Mouse (Mus musculus): ENCODE measurements around the gene Ccdc153. TPM values are rescaled to one million over a fixed set of nuclear protein-coding genes. Genes with fewer than 3 reads are reported as not detected.
A peak's percentile ranks its signal among the peaks of the same experiment; 100 is the strongest.

Gene Ccdc153
- 1 to 10 TPM; 2.3 to 3.3 TPM for total RNA-seq (2021)
- long read RNA-seq, experiment 1, partial matches to known transcripts: 0 of 2 reads
- long read RNA-seq, experiment 1, other reads (novel, unspliced or antisense): 2 of 2 reads
- long read RNA-seq, experiment 2: 0 reads

GRCm38 (mm10) chr9:44240399-44240798 is at the start of gene Ccdc153:
Gene Ccdc153, plus strand, starts transcription at chr9:44240676.
- DNase-seq: no peak

GRCm38 (mm10) chr9:44191166-44191565 is 49.3 kb upstream of the Ccdc153 start:
- no peak for DNase-seq

GRCm38 (mm10) chr9:44192312-44192711 is 48.2 kb upstream of the Ccdc153 start:
- DNase-seq: no peak

DNA sequence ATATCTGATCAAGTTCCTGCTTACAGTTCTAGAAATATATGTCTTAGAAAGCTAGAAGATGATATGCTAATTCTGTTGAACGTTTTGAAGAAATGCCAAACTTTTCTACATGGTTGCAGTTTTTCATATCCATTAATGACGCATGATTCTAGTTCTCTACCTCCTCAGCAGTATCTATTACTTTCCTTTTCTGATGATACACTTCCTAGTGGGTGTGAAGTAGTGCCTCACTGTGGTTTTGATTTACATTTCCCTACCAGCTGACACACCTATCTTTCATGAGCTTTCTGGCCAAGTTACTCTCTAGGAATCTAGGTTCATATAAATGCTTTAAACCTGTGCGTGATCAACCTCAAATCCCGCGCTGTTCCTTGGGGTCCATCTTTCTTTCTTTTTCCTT is 47.7 kb upstream of the Ccdc153 start:
- DNase-seq: no peak

- DNase-seq: no peak
These were observed 46.5 kb upstream of the Ccdc153 start for GRCm38 (mm10) chr9:44194000-44194399.

DNA sequence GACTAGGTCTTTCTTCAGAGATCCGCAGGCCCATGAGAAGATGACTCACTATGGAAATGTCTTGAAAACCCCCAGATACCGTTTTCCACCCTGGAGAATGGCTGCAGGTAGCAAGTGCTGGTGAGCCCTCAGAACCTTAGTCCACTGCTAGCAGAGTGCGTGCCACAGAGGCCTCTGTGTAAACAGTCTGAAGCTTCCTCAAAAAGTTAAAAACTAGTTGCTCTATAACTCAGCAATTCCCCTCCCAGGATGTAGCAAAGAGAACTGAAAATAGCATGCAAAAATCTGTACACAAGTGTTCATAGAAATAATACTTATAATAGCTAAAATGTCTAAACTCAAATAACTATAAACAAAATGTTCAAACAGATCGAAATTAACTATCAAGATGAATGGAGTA is 44.1 kb upstream of the Ccdc153 start:
- DNase-seq: no peak

GRCm38 (mm10) chr9:44199166-44199565 is 41.3 kb upstream of the Ccdc153 start:
- no peak for DNase-seq

DNA sequence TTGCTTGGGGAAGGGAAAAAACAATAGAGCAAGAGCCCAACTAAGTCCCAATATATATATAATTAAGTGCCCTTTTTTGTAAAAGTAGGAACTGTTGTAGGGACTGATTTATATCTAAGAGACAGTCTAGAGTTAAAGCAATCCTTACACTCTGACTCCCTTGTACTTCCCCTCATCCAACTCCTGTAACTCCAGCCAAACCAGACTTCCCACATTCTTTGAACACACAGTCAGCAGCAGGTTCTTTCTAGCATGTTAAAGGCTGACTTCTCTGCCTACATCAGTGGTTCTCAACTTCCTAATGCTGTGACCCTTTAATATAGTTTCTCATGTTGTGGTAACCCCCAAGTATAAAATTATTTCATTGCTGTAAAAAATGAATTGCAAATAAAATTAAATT is 40.9 kb upstream of the Ccdc153 start:
- no peak for DNase-seq

- DNase-seq: no peak
These were observed 40.0 kb upstream of the Ccdc153 start for GRCm38 (mm10) chr9:44200458-44200857.

- DNase-seq: no peak
These were observed 32.6 kb upstream of the Ccdc153 start for GRCm38 (mm10) chr9:44207840-44208239.

DNA sequence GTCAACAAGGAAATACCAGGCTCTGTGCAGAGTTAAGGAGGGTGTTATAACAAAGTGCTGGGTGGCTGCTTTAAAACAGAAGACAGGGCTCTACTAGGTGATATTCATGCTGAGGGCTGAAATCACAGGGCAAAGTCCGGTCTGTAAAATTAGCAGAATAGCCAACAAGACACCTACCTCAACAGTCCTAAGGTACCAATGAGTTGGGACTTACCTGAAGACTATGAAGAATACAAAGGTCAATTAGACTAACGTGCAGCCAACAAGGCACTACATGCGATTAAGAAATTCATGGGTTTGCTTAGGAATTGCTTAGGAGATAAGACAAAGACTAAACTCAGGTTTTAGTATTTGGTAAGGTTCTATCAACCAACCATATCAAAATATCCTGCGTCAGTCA is 31.1 kb upstream of the Ccdc153 start:
- no peak for DNase-seq

GRCm38 (mm10) chr9:44212406-44212805 is 28.1 kb upstream of the Ccdc153 start:
- DNase-seq: no peak

DNA sequence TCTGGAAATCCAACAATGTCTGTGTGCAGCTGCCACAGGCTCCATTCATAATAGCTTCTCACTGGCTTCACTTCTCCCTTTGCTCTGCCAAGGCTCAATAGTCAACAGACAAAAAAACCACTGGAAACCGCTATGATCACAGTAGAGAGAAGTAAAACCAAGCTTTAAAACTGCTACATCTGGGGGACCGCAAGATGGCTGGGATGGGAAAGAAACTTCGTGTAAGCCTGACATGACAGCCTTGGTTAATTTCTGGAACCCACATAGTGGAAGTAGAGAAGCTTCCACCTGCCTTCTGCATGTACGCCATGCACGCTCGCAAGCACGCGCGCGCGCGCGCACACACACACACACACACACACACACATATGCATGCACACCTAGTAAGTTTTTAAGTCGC is 26.9 kb upstream of the Ccdc153 start:
- no peak for DNase-seq

DNA sequence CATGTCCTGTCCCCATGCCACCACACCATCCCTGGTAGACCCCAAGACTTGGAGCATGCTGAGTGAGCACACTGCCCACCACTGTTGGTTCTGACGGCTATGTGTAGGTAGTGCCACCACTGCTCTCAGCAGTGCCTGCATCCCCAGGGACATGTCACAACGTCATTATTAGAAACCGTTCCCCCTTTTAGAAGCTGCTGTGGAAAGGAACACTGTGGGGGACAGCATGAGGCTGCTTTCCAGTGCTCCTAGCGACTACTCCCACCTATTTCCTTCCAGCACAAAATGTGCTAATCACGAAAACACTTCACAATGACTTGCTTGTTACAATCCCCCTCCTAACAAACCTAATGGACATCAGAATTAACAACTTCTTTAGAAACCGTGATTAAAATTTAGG is 14.5 kb upstream of the Ccdc153 start:
- no peak for DNase-seq

GRCm38 (mm10) chr9:44231609-44232008 is 8.9 kb upstream of the Ccdc153 start:
- no peak for DNase-seq

DNA sequence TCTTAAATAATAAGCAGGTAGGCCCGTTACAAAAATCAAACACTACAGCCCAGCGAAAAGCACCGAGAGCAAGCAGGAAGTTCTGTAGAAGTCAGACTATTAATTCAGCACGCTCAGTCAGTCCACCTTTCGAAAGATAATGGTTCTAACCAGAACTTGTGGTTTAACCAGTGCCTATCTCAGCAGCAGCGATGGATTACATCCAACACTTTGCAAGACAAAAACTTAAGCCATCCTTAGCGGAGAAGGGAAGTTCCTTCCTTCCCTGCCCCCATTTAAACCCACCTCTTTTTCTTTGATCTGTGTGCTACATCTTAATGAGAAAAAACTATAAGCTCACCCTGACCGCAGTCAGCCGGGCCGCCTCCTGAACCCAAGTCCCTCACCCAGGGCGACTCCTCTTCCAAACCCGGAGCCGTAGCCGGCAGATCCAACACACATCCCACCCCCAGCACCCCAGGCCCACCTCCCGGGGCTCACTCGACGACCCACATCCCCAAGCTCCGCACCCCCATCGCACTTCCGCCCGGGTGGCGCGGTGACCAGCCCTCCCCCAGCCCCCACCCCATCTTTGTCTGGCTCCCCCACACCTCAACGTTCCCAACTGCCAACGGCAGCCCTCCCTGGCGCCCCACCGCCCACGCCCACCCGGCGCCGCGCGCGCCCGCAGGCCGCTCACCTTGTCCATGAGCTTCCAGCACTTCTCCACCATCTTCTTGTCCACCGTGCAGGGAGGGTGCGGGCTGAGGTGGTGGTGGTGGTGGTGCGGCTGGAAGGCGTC is 7.3 kb upstream of the Ccdc153 start:
- peak in 1 of 2 experiments; percentile 47 for DNase-seq

DNA sequence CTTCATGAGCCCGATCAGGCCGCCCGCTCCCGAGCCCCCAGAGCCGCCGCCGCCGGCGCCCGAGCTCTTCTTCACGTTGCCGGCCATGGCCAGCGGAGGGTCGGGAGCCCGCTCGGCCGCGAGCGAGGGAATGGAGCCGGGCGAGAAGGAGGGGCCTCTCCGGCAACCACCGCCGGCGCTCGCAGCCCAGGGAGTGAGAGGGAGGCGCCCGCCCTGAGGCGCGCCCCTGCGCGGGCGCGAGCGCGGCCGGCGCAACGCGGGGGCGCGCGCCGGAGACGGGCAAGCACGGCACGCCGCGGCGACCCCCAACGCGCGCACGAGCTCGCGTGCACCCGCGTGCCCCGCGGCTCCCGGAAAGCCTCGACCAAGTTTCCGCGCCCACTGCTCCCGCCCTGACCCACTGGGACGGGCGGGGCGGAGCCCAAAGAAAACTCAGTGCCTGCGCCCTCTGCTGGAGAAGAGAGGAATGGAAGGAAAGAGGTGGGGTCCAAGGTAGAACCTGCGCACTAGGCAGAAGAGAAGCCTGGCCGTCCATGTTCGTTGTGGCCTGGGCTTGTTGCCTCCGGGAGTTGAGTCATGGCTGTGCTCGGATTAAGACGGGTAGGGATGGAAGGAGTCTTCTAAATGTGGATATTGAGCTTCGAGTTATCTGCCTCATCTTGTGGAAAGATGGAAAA is 6.5 kb upstream of the Ccdc153 start, which contains the start of gene Cbl:
Cbl (minus strand) TSS at position 248 of the 677 bp plus-strand sequence.
- peak; percentile 98 for DNase-seq

DNA sequence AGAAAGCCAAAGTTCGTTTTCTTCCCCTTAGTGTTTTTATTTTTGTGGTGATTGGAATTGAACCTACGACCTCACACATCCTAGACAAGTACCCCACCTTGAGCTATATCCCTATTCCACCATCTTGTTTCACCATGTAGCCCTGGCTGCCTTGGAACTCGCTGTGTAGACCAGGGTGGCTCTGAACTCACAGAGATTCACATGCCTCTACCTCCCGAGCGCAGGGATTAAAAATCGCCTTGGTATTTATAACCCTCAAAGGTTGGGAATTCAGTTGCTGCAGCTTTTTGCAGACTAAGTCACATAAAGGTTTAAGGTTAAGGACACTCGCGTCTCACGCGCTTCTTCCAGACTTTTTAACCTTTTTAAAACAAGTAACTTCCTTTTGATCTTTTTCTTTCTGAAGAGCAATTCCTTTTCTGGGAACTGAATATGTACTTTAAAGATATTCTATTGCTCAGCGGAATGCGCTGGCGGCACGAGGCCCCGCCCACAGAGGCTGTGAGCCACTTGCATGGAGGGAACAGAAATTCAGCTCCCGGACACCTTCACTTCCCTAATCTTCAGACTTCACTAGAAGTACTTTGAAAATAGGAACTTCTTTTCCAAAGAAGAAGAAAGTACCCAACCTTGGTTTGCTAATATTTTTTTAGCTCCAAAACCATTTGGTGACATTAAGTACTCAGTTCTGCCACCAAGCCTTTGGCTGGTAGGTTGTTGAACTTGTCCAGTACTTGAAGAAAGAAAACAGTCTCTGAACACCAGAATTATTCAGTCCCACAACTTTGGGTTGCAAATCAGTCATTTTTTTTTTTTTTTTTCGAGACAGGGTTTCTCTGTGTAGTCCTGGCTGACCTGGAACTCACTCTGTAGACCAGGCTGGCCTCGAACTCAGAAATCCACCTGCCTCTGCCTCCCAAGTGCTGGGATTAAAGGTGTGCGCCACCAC is 5.7 kb upstream of the Ccdc153 start:
- DNase-seq: peak; percentile 79 to 86

DNA sequence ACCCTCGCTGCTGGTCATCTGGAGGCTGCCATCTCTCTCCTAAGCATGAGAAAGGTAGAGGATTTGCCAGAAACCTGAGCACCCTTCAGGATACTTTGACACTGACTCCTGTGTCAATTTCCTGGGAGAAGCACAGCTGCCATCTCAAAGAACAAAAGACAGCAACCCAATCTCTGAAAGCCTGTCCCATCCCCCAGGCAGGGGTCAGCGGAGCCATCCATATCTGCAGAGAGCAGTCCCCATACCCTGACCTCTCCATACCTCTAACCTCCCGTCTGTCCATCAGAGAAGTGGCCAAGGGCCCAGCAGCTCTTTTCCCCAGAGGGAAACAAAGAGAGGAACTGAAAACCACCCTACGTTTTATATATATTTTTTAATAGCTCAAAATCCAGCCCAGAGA is 3.9 kb upstream of the Ccdc153 start:
- DNase-seq: no peak

DNA sequence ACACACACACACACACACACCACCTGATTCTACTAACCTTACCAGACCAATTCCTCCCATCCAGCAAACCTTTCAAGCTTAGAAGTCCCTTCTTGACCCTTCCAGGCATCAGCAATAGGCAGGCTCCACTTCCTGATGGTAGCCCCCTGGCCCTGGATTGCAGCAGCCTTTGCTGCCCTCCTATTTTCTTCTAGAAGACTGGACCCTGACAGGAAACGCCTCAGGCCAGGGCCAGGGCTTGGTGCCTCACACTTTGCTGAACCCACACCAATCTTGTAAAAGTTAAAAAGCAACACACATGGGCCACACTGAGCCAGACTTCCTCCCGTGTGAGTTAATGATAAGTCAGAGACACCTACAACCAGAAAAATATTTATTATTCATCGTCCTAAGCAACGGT is 3.3 kb upstream of the Ccdc153 start:
- DNase-seq: no peak

DNA sequence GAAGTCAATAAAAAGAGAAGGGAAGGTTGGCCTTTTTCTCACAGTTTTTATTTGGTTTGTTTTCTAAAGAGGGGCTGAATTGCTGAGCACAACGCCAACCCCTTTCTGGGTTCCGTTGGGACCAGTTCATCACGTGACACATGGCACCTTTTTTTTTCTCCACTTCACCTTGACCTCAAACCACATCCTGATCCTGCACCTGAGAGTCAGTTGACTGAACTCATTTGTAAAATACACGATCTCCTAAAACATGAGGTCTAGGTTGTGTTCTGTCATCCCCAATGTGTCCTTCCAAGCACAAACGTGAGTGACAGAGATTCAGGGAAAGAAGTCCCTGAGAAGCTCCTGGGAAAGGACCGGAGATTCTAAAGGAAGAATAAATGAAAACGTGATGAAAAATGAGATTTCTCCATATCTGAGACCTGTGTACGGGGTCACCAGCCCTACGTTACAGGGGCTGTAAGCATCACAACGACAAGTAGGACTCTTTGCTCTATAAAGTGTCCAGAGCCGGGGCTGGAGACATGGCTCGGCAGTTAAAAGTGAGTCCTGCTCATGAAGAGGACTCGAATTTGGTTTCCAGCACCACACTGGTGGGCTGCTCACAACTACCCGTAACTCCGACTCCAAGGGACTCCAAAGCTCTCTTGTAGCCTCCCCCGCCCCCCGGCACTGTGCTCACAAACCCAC is 1.8 kb upstream of the Ccdc153 start:
- no peak for DNase-seq

DNA sequence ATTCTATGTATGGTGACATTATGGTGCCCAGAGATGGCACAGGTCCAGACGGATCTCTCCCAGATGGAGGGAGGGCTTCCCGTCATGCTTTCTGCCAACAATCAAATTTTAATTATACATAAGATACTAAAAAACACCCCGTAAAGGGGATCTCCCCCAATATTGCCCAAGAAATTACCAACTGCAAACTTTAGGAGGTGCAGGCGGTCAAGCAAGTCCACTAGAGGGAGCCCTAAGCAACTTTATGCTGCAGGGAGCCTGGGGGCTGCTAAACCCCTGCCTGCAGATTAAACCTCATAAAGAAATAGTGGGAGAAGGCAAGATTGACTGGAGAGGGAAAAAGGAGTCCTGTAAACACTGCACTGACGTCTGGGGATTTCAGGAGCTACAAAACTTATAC is 1.0 kb upstream of the Ccdc153 start:
- DNase-seq: peak; percentile 49 to 75
